Comparison of ENCODE assay signal across 18 mouse cellular contexts in genomic region chr4:145041223-145041870, GRCm38 (mm10).
A peak's percentile ranks its signal among the peaks of the same experiment; 100 is the strongest.
DNase-seq lines count a peak whose midpoint lies in the region; ATAC-seq and TF ChIP-seq lines count a peak whose summit lies in the region.
"Had no signal": no experiment of that assay in that cellular context is flagged by ENCODE, and none has a peak within 500 bp of the region (broad histone marks: within the 10 kb centered on the region; RNA-seq: fewer than 3 reads in every experiment).

No protein-coding gene starts in this region.

- ATAC-seq in kidney, postnatal 0 days (replicated peaks; ENCODE audit: low FRiP score, low read depth) = no peak
- ATAC-seq in liver, embryonic 11.5 days (replicated peaks; ENCODE audit: low FRiP score) = peak; percentile 66
- ATAC-seq in midbrain, postnatal 0 days (ENCODE audit: low FRiP score) = no peak
- ATAC-seq: activated CD4-positive, CD25-positive, alpha-beta regulatory T cell, adult 4 months; forebrain, embryonic 15.5 days; midbrain, embryonic 16.5 days had no signal

- no peak for TF ChIP-seq CTCF in kidney, postnatal 0 days (IDR thresholded peaks at IDR 0.05; ENCODE audit: low read depth)
- TF ChIP-seq CTCF in midbrain, postnatal 0 days (IDR thresholded peaks at IDR 0.05) = no peak

- H3K4me1 ChIP-seq in kidney, postnatal 0 days (replicated peaks; ENCODE audit: insufficient read depth, low read length) = 0 out of 2 replicates have a peak, but pooled peaks cover 10% of the 10 kb centered on the region
- peaks cover 16% of the 10 kb centered on the region for H3K4me1 ChIP-seq in liver, embryonic 11.5 days (replicated peaks; ENCODE audit: control insufficient read depth, insufficient read depth, low read length)
- H3K4me1 ChIP-seq in midbrain, postnatal 0 days (ENCODE audit: insufficient read depth, low read length) = no peaks in the 10 kb centered on the region
- H3K4me1 ChIP-seq: forebrain, embryonic 15.5 days had no signal

- H3K9me3 ChIP-seq in kidney, postnatal 0 days (replicated peaks; ENCODE audit: low read length) = no peaks in the 10 kb centered on the region
- H3K9me3 ChIP-seq in liver, embryonic 11.5 days (ENCODE audit: control insufficient read depth, low read length) = no peaks in the 10 kb centered on the region
- no peaks in the 10 kb centered on the region for H3K9me3 ChIP-seq in midbrain, postnatal 0 days (ENCODE audit: low read length)
- H3K9me3 ChIP-seq: forebrain, embryonic 15.5 days; neural tube, embryonic 13.5 days had no signal

- no peak for DNase-seq in kidney, postnatal 0 days (ENCODE audit: low spot score)
- no peak for DNase-seq in kidney, postnatal 10 days
- DNase-seq in heart, postnatal 14 days = peak; percentile 36 to 44
- no peak for DNase-seq in liver, embryonic 11.5 days (ENCODE audit: low spot score)
- peak; percentile 36 for DNase-seq in skeletal muscle tissue, adult 2 months (ENCODE audit: low read depth, low spot score)
- DNase-seq in ovary, postnatal 36 days (ENCODE audit: low spot score) = no peak
- DNase-seq in urinary bladder, postnatal 10 days (ENCODE audit: low spot score) = no peak
- DNase-seq in midbrain, postnatal 0 days (ENCODE audit: low spot score) = no peak
- DNase-seq: cerebellum, adult 11 months; kidney, adult 11 months; retina, postnatal 1 day; thymus, postnatal 36 days had no signal

- H3K4me3 ChIP-seq in kidney, postnatal 0 days (replicated peaks; ENCODE audit: low read depth, low read length) = no peak overlapping the region
- H3K4me3 ChIP-seq in liver, embryonic 11.5 days (ENCODE audit: low read depth, low read length) = no peak overlapping the region
- no peak overlapping the region for H3K4me3 ChIP-seq in midbrain, postnatal 0 days (ENCODE audit: low read depth, low read length)
- H3K4me3 ChIP-seq: forebrain, embryonic 15.5 days; layer of hippocampus, adult 2 months; neural tube, embryonic 13.5 days had no signal

- H3K27me3 ChIP-seq in kidney, postnatal 0 days (ENCODE audit: insufficient read depth, low read length) = no peaks in the 10 kb centered on the region
- H3K27me3 ChIP-seq in liver, embryonic 11.5 days (replicated peaks; ENCODE audit: control insufficient read depth, insufficient read depth, low read length) = no peaks in the 10 kb centered on the region
- H3K27me3 ChIP-seq in midbrain, postnatal 0 days (ENCODE audit: insufficient read depth, low read length) = no peaks in the 10 kb centered on the region
- H3K27me3 ChIP-seq: forebrain, embryonic 15.5 days; neural tube, embryonic 13.5 days had no signal

- intact Hi-C loops in heart, postnatal 14 days (cut with DNase I) = loop anchor here (5.0 kb wide), 1 partner anchor 59 kb away; no protein-coding TSS in a partner anchor

- WGBS in kidney, postnatal 0 days = 43% methylated on average over 6 of the region's 6 CpGs
- WGBS in liver, embryonic 11.5 days = 72% methylated on average over 6 of the region's 6 CpGs
- WGBS in midbrain, postnatal 0 days = 92% methylated on average over 6 of the region's 6 CpGs

- no peak overlapping the region for H3K9ac ChIP-seq in kidney, postnatal 0 days (ENCODE audit: low read depth, low read length)
- no peak overlapping the region for H3K9ac ChIP-seq in liver, embryonic 11.5 days (ENCODE audit: low read depth, low read length)
- H3K9ac ChIP-seq in midbrain, postnatal 0 days (replicated peaks; ENCODE audit: low read length, poor library complexity, severe bottlenecking) = no peak overlapping the region
- H3K9ac ChIP-seq: forebrain, embryonic 15.5 days; hindbrain, embryonic 14.5 days; neural tube, embryonic 13.5 days had no signal

- H3K36me3 ChIP-seq in kidney, postnatal 0 days (ENCODE audit: insufficient read depth, low read length) = peaks cover 22% of the 10 kb centered on the region; the same call in 1 of the 2 replicates
- H3K36me3 ChIP-seq in liver, embryonic 11.5 days (ENCODE audit: control insufficient read depth, insufficient read depth, low read length) = peaks cover 2% of the 10 kb centered on the region; the same call in 1 of the 2 replicates
- peaks cover 47% of the 10 kb centered on the region for H3K36me3 ChIP-seq in midbrain, postnatal 0 days (ENCODE audit: insufficient read depth, low read length)

- 0 out of 2 replicates have a peak overlapping the region, but pooled peaks have one; percentile 13 for H3K27ac ChIP-seq in kidney, postnatal 0 days
- 0 out of 2 replicates have a peak overlapping the region, but pooled peaks have one; percentile 0 for H3K27ac ChIP-seq in liver, embryonic 11.5 days (ENCODE audit: low read depth, low read length)
- H3K27ac ChIP-seq in midbrain, postnatal 0 days (ENCODE audit: low read depth, low read length) = no peak overlapping the region
- H3K27ac ChIP-seq: forebrain, embryonic 15.5 days; hindbrain, embryonic 14.5 days; layer of hippocampus, adult 2 months; neural tube, embryonic 13.5 days had no signal

- no peak overlapping the region for H3K4me2 ChIP-seq in kidney, postnatal 0 days (ENCODE audit: low read length)
- H3K4me2 ChIP-seq in liver, embryonic 11.5 days = no peak overlapping the region
- no peak overlapping the region for H3K4me2 ChIP-seq in midbrain, postnatal 0 days (ENCODE audit: low read depth, low read length, poor library complexity, severe bottlenecking)
- H3K4me2 ChIP-seq: forebrain, embryonic 15.5 days; hindbrain, embryonic 14.5 days; neural tube, embryonic 13.5 days had no signal

Comparison
In these comparisons a context has a peak if more than half of its experiments do, and no peak if none do; other contexts are left out.
1. DNase-seq: peak in heart, postnatal 14 days (2 of 2) and skeletal muscle tissue, adult 2 months (single experiment); none in kidney, postnatal 0 days (single experiment), kidney, postnatal 10 days (single experiment), liver, embryonic 11.5 days (single experiment), ovary, postnatal 36 days (single experiment), urinary bladder, postnatal 10 days (single experiment) and midbrain, postnatal 0 days (single experiment).